Mouse (Mus musculus) Muller cell, postnatal 12 days (primary cell): Measurements from ENCODE around the gene Nr4a2.

Source experiments
- DNase-seq: peaks from one replicate; pipeline ENCODE4 v3.0.0-alpha.2; 2015; ENCODE audit errors: inconsistent ontology term

Gene Nr4a2

GRCm38 (mm10) chr2:57123991-57124840, at the start of gene Nr4a2:
TSS of gene Nr4a2 (minus strand) at chr2:57124003.
- peak; percentile 93 for DNase-seq

DNA sequence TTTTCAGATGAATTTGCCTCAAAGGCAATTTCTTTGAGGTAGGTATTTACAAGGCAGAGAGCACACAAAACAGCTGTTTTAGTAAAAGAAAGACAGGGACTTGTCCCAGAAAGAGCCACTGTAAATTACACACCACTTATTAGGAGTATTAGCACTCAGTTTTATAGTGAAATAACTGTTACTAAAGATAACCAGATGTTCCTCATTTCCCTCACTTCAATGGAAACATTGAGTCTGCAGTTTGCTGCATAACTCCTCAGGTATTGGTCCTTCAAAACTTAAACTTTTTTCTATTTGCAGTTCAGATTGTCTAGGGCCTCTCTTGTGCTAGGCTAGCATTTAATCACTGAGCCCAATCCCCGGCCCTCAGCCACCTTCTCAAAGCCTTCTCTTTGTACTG, 41.6 kb upstream of the Nr4a2 start:
- DNase-seq: no peak

DNA sequence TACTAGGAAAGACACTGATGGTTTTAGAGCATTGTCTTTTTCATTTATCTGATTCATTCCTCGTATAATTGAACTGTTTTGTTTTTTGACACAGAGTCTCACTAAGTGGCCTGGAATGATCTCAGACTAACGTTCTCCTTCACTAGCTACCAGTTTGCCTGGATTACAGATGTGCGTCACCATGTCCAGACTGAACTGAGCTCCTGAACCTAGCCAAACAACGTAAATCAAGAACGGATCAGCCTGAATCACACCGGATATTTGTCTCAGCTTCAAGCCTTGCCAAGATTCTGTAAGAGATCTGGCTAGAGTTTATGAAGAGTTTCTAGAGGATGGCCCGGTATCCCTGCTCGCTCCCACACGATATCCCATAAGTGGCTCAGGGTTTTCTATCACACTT, 33.0 kb upstream of the Nr4a2 start:
- no peak for DNase-seq

- no peak for DNase-seq
These were observed 26.0 kb upstream of the Nr4a2 start for GRCm38 (mm10) chr2:57149796-57150195.

- no peak for DNase-seq
These were observed 24.4 kb upstream of the Nr4a2 start for GRCm38 (mm10) chr2:57148231-57148630.

- no peak for DNase-seq
These were observed 22.0 kb upstream of the Nr4a2 start for GRCm38 (mm10) chr2:57145646-57146421.

DNA sequence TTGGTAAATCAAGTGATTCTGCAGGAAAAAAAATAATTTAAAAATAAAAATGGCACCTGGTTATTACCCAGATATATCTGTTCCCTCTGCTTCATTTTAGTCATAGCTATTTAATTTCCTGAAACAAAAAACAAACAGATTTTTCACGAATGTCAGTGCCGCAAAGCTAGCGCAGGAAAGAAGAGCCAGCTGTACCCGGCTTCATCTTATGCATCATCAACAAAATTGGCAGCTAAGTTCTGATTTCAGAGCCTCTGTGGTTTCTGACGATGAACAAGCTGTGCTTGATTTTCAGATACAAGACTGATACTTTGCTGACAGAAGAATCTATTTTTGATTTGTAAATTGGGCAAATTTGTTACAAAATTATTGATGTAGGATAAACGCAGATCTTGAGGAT, 14.8 kb upstream of the Nr4a2 start:
- DNase-seq: no peak

DNA sequence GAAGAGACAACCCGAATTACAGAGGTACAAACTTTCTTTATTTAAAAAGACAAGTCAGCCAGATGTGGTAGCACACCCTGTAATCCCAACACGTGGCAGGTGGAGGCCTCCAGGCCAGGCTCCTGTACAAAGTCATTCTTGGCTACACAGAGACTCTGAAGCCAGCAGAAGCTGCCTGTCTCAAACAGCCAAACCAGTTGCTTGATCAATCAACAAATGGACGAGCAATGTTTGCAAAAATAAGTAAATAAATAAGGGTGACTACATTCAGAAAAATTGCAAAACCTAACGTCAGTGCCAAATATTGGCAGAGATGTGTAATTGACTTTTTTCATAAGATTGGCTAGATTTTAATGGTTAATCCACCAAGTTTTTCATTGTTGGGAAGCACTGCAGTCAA, 3.7 kb upstream of the Nr4a2 start:
- no peak for DNase-seq

- no peak for DNase-seq
These were observed 2.1 kb upstream of the Nr4a2 start for GRCm38 (mm10) chr2:57125891-57126290.

DNA sequence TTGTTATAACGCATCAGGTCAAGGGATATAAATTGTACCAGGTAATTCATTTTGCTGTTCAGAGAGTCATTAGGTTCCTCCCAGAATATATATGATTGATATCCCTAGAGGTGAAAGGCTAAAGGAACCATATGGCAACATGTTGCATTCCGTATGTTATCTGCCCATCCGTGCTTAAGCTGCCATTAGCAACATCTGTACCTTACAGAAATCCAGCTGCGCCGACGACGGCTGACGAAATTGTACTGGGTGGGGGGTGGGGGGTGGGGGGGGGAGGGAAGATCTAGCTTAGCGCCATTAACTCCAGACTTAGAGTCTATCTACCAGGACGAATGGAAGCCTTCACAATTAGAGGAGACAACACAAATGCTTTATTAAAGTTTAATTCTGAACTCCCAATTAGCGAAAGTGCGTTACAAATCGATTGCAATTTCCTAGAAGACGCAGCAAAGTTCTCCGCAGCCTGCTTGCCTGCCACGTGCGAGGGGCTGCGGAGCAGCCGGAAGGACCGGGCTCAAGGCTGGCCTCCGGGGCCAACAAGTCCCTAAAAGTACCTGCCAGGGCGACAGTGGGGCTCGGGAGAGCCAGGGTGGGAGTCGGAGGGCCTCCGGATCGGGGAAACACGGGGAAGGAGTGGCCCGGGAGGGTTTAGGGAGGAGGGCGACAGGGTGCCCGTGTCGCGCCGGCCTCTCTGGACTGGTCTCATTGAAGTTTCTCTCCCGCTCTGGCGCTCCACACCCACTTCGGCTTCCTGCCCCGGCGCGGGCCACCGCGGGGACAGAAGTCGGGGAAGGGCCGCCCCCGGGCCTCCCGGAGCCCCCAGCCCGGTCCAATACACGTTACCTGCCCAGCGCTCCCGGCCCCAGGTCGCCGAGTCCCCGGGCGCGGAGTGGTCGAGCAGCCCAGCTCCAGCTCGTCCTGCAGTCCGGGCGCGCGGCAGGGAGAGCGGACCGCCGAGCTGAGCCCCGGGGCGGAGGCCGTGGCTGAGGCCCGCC, 520 bp downstream of the Nr4a2 start:
- DNase-seq: peak; percentile 73

- no peak for DNase-seq
These were observed 2.7 kb downstream of the Nr4a2 start for GRCm38 (mm10) chr2:57121110-57121509.

DNA sequence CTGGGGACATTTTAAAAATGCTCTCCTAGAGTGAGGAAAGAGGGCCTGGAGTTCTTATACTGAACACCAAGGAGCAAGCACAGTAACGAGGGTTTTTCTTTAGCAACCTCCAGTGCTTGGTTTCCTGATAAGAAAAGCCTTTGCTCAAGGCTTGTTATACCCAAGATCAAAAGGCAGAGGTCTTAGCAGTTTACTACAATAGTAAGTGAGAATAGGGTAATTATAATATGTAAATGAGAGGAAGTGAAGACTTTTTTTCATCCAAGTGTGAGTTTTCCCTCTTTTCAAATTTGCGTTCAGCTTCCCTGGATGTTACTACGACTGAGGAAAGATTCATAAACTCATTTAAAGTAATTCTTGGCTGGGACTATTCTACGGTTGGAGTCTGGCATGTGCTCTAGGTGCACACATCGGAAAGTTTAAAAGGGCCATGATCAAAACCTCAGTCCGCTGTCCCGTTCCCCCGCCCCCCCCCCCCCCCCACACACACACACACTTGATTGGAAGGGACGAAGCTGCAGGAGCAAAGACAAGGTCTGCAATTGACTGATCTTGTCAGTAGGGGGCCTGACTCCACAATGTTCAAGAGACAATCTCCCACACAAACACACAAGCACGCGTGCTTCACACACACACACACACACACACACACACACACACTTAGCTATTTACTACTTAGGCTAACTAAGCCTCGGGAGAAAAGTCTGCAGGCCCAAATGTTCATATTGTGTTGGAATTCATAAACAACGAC, 6.4 kb downstream of the Nr4a2 start:
- peak; percentile 58 for DNase-seq

DNA sequence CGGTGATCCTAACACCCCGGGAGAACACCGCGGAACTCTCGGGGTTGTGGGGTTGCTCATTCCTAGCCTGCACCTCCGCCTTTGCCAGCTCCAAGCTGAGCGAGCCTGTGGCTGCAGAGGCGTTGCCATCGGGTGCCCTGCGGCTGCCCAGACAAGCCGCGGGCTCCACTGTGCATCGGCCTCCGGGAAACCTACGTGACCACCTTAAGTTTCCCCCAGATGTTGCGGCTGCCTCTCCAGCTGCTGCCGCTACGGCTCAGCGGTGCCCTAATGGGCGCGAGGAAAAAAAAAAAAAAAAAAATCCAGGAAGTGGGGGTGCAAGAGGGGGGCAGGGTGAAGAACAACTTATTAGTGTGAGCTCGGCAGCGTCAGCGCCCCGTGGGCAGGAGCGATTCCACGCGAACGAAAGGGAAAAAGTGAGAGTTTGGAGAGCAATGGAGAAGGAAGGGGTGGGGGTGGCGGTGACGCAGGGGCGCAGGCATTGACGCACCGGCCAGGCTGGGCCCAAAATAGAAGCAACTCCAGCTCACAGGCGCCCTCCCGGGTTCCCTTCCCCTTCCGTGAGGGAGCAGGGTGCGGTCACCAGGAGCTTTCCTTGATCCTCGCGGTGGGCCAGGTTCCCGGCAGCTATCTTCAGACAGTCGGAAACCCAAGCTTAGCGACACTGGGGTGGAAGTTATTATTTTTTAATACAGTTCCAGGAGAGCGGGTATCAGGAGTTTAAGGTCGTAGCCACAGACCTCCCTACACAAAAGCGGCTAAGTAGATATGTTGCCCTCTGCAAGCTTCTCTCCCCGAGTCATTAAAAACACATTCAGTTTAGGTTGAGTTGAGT, 7.2 kb downstream of the Nr4a2 start:
- peak; percentile 88 for DNase-seq

DNA sequence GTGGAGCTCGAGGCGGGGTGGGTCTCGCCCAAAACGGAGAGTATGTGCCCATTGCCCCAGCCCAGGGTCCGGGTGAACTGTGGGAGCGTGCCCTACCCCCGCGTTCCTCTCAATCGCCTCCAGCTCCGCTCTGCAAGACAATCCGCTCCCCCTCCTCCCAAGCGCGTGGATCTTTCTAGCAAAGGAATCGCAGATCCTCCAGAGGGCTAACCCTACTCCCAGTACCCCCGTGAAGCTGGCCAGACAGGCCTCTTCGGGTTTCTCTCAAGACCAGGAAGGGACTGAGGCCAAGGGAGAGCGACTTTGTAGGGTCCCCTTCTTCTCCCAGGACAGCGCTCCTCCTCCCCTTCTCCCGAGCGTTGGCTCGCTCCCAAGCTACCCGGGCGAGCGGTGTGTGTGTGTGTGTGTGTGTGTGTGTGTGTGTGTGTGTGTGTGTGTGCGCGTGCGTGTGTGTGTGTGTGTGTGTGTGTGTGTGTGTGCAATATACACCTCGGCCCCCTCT, 7.9 kb downstream of the Nr4a2 start:
- DNase-seq: peak; percentile 65

- DNase-seq: no peak
These were observed 8.5 kb downstream of the Nr4a2 start for GRCm38 (mm10) chr2:57115181-57115863.

DNA sequence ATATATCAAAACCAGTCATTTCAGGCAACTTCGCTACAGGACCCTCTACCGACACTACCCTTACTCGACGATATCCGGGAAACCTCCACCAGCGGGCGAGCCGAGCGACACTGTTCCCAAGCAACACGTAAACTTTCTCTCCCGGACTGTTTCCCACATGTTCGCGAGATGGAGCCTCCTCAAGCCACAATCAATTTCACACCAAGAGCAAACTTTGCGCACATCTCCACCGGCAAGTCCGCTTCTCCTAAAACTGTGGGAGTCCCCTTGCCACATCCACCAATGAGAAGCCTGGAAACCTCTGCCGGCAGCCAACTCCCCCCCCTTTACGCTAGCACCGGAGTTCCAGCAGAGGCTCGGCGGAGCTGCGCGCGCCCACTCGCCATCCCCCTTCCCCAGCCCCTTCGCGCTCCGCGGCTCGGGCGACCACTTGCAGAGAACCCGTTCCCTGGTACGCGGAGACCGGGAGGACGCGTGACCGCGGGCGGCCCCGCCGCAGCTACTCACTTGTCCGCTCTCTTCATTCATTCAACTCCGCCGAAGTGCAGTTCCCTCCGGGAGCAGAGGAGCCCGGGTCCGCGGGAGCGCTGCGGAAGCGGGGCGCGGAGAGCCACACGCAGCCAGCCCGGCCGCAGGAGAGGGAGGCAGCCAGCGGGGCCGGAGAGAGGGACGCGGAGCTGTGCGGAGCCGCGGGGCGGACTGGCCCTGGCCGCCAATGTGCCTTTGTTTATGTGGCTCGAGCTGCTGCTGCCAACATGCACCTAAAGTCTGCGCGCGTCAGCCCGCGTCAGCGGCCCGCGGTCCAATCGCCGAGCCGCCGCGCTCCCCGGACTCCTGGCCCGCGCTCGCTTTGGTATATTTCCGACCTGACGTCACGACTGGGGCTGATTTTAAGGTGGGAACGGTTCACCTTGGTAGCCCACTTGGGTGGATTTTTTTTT, 9.3 kb downstream of the Nr4a2 start:
- DNase-seq: peak; percentile 84

- DNase-seq: no peak
These were observed 10.4 kb downstream of the Nr4a2 start for GRCm38 (mm10) chr2:57113431-57113830.

DNA sequence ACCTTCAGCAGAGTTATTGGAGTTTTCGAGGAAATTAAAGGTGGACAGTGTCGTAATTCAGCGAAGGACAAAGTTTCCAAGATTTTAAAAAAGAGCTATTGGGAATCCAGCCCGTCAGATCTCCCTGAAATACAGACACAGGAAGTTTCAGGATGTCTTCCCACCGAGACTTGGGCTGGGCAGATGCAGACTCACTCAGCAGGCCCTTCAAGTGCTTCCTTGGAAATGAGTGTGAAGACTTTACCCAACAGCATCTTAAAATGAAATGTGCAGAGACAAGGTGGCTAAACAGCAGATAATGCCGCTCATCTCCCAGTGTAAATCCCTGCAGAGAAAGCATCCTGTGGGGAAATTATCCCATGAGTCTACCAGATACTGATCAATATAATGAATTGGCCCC, 10.9 kb downstream of the Nr4a2 start:
- no peak for DNase-seq
